Mouse (Mus musculus) kidney, adult 2 months (tissue): ENCODE data around the gene Vash1. TPM values are rescaled to one million over a fixed set of nuclear protein-coding genes. Genes with fewer than 3 reads are reported as not detected.

Source experiments
- DNase-seq: peaks from one replicate; pipeline ENCODE4 v3.0.0; 2021
- H3K27ac ChIP-seq: fragments of 200-500 bp; 2 replicates; pipeline ENCODE4 v1.5.1; 2012; ENCODE audit warnings: low read depth, low read length, control low read depth, inconsistent platforms; ENCODE audit not compliant: insufficient read depth
- H3K27me3 ChIP-seq: fragments of 200-500 bp; replicated peaks from 2 replicates; pipeline ENCODE4 v1.6.1; 2012; ENCODE audit warnings: mild to moderate bottlenecking, moderate library complexity, low read length, inconsistent platforms; ENCODE audit not compliant: control insufficient read depth, insufficient read depth
- H3K36me3 ChIP-seq: fragments of 200-500 bp; 2 replicates; pipeline ENCODE4 v1.6.1; 2012; ENCODE audit warnings: mild to moderate bottlenecking, moderate library complexity, low read length, inconsistent platforms; ENCODE audit not compliant: control insufficient read depth, insufficient read depth
- H3K4me1 ChIP-seq: fragments of 200-500 bp; 2 replicates; pipeline ENCODE4 v1.6.1; 2011; ENCODE audit warnings: low read length; ENCODE audit not compliant: control insufficient read depth, insufficient read depth
- H3K4me3 ChIP-seq: fragments of 200-500 bp; 2 replicates; pipeline ENCODE4 v1.5.1; 2011; ENCODE audit warnings: mild to moderate bottlenecking, low read depth, low read length, control low read depth; ENCODE audit not compliant: insufficient read depth
- CTCF ChIP-seq: fragments of 200-500 bp; conservative IDR thresholded peaks from 2 replicates; pipeline ENCODE4 v1.5.1; 2011; ENCODE audit warnings: low read depth, mild to moderate bottlenecking, control low read depth, low read length, moderate library complexity, mixed read lengths; ENCODE audit not compliant: insufficient read depth, insufficient read length
- POLR2A ChIP-seq: fragments of 200-500 bp; IDR thresholded peaks from one replicate; pipeline ENCODE4 v1.6.1; 2011; ENCODE audit warnings: low read depth, low read length, control low read depth
- WGBS: fragments of 180-500 bp; shearing (Covaris S2); methylation state at CpG from one replicate; pipeline ENCODE4 v1.1.7; 2018; 5-methylcytosine and 5-hydroxymethylcytosine counted together
- polyA plus RNA-seq: library from polyadenylated mRNA; depleted of rRNA; stranded (reverse); fragments of >200 nt; gene quantifications from 2 replicates; pipeline ENCODE4 v1.2.3, GENCODE M21; 2012

Gene Vash1
- polyA plus RNA-seq, 1 experiment = 1.6 TPM

DNA sequence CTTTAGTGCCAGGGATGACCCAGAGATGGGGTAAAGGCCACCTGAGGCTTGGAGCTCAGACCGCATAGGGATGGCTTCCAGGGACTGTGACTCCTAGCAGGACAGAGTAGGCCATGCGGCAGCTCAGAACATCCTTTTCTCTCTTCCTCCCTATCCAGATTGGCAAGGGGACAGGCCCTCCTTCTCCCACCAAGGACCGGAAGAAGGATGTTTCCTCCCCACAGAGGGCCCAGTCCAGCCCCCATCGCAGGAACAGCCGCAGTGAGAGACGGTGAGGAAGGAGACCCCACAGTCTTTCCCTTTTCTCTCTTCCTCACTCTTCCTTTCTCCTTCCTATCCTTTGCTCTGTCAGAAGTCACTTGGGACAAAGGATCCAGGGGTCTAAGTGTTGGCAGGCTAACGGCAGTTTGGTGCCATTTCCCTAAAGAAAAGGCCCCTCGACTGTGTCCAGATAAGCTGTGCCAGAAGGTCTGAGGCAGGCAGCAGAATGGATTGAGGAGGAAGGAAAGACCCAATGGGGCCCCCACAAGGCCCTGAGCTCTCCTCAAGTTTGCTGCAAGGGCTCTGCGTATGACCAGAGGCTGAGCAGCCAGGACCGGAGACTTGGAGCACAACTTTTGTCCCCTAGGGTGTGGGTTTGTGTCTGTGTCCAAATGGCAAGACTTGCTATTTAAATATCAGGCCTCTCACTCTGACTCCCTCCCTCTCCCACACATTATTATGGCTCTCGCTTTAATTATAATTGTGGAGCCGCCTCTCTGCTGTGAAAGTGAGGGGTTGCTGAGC, 12.4 kb downstream of the Vash1 start:
- no peaks in the 10 kb centered on the region for H3K4me1 ChIP-seq
- no peak overlapping the region for H3K27ac ChIP-seq
- no peaks in the 10 kb centered on the region for H3K27me3 ChIP-seq
- DNase-seq = no peak
- no peak overlapping the region for H3K4me3 ChIP-seq
- H3K36me3 ChIP-seq = no peaks in the 10 kb centered on the region
- no peak for TF ChIP-seq CTCF
- no peak for TF ChIP-seq POLR2A
- WGBS = 73% methylated on average over 12 of the region's 12 CpGs

DNA sequence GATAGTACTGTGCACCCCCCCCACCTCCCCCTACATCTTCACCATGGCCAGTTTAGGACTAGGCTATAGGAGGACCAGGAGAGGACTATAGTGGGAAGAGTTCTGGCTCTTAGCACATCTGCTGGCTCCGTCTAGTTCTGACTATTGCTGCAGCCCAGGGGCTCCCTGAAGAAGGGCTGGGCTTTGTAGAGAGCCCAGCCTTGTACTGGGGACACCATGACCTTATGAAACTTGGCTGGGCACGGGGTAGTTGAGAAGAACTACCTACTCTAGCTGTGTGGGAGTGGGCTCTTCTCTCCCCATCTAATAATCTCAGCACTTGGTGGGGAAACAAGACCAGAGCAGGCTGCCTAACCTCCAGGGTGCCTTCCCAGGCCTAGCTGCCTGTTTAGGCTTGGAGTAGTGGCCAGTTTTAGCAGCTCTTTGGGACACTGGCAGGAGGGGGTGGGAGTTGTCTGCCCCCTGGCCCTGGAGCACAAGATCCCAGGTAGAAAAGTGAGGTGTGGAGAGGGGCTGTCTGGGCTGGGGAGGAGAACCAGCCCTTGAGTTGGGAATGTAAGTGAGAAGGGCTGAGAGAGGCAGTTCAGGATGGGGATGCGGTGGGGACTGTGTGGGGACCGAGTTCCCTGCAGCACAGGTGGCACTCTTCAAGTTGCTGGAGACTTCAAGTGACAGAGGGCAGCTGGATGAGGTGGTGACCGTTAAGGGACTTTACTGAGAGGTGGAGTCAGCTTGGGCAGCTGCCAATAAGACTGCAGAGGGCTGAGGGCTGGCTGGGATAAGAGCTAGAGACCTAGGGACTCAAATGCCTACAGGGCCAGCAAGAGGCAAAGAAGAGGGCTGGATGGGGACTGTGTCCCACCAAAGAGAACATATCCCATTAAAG, 14.2 kb downstream of the Vash1 start:
- Histone ChIP-seq H3K4me1 (no peaks in the 10 kb centered on the region), H3K36me3 (no peaks in the 10 kb centered on the region), H3K27me3 (no peaks in the 10 kb centered on the region), H3K27ac (no peak overlapping the region), H3K4me3 (no peak overlapping the region)
- peak; percentile 5 for DNase-seq
- TF ChIP-seq CTCF (no peak), POLR2A (no peak)
- 40% methylated on average over 5 of the region's 5 CpGs for WGBS

- Histone ChIP-seq H3K27ac (no peak overlapping the region), H3K4me1 (no peaks in the 10 kb centered on the region), H3K27me3 (no peaks in the 10 kb centered on the region), H3K36me3 (no peaks in the 10 kb centered on the region), H3K4me3 (no peak overlapping the region)
- no peak for TF ChIP-seq CTCF
- TF ChIP-seq POLR2A = no peak
- no peak for DNase-seq
Observed at GRCm38 (mm10) chr12:86693389-86693788, 14.9 kb downstream of the Vash1 start.

DNA sequence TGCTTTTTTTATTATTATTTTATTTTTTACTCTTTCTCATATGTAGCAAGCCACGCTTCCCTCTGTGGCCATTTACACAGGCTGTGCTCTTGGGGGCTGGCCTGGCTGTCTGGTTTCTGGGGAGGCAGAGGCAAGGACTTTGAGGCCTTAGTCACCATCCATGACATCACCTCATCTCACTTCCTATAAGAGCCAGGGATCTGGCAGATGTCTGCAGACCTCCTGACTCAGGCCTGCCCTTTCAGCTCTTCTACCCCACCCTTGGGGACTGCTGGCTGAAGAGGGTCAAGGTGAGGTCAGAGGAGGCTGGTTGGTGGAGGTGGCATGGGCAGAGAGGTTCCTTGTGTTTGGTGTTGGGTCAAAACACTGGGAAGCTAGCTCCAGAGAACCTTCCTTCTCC, 15.9 kb downstream of the Vash1 start:
- Histone ChIP-seq H3K27ac (no peak overlapping the region), H3K4me3 (no peak overlapping the region), H3K36me3 (no peaks in the 10 kb centered on the region), H3K4me1 (no peaks in the 10 kb centered on the region), H3K27me3 (no peaks in the 10 kb centered on the region)
- no peak for TF ChIP-seq POLR2A
- no peak for TF ChIP-seq CTCF
- DNase-seq = no peak
- WGBS = 100% methylated on average over 1 of the region's 1 CpGs

DNA sequence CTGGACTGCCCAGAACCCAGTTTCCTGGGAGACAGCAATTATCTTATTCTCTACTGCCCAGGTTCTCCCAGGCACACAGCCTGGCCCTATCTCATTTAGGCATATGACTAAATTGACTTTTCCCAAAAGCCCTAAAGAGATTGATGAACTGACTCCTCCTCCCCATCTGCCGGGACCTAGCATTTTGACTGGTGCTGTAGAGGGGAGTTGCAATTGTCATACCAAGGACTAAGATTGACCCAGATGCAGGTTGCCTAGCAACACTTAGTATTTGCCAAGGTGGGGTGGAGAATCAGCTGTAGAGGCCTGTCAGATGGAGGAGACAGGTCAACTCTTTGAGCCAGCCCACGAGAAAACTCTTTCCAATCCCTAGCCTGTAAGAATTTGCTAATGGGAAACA, 19.5 kb downstream of the Vash1 start:
- WGBS = 88% methylated on average over 2 of the region's 2 CpGs
- Histone ChIP-seq H3K4me3 (no peak overlapping the region), H3K27ac (no peak overlapping the region), H3K4me1 (no peaks in the 10 kb centered on the region), H3K36me3 (no peaks in the 10 kb centered on the region), H3K27me3 (no peaks in the 10 kb centered on the region)
- no peak for DNase-seq
- TF ChIP-seq POLR2A (no peak), CTCF (no peak)

DNA sequence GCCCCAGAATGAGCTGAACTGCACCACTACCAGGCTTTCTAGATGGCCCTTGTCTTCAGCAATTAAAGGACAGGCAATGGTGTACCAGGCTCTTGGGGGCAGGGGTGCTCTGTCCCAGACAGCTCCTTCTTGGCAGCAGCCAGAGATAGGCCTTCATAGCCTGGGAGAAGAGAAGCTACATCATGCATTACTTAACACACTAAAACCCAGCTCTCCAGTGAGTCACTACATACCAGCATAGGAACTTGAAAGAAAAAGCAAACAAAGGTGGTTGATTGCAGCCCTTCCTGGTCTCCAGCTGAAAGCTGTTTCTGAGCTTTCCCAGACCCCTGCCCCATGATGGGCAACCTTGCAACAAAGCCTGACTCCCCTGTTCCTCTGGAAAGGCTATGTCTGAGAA, 20.0 kb downstream of the Vash1 start:
- no peak overlapping the region for H3K27ac ChIP-seq
- H3K4me3 ChIP-seq = no peak overlapping the region
- H3K27me3 ChIP-seq = no peaks in the 10 kb centered on the region
- H3K36me3 ChIP-seq = no peaks in the 10 kb centered on the region
- no peak for DNase-seq
- no peak for TF ChIP-seq POLR2A
- no peak for TF ChIP-seq CTCF
- H3K4me1 ChIP-seq = no peaks in the 10 kb centered on the region

GRCm38 (mm10) chr12:86699965-86700926, 21.7 kb downstream of the Vash1 start:
- Histone ChIP-seq H3K27ac (no peak overlapping the region), H3K36me3 (no peaks in the 10 kb centered on the region), H3K4me3 (no peak overlapping the region), H3K4me1 (no peaks in the 10 kb centered on the region), H3K27me3 (no peaks in the 10 kb centered on the region)
- no peak for TF ChIP-seq POLR2A
- TF ChIP-seq CTCF = no peak
- DNase-seq = no peak
- 48% methylated on average over 19 of the region's 19 CpGs for WGBS
